Mouse (Mus musculus) E14TG2a.4 (cell line): ENCODE data around the gene 6330403K07Rik.

Experiments
- CTCF ChIP-seq: conservative IDR thresholded peaks from 2 replicates; pipeline ENCODE4 v1.5.1; 2014; ENCODE audit warnings: low read length
- POU5F1 ChIP-seq: IDR thresholded peaks from 2 replicates; pipeline ENCODE4 v1.6.1; 2014; ENCODE audit warnings: low read length, borderline replicate concordance

DNA sequence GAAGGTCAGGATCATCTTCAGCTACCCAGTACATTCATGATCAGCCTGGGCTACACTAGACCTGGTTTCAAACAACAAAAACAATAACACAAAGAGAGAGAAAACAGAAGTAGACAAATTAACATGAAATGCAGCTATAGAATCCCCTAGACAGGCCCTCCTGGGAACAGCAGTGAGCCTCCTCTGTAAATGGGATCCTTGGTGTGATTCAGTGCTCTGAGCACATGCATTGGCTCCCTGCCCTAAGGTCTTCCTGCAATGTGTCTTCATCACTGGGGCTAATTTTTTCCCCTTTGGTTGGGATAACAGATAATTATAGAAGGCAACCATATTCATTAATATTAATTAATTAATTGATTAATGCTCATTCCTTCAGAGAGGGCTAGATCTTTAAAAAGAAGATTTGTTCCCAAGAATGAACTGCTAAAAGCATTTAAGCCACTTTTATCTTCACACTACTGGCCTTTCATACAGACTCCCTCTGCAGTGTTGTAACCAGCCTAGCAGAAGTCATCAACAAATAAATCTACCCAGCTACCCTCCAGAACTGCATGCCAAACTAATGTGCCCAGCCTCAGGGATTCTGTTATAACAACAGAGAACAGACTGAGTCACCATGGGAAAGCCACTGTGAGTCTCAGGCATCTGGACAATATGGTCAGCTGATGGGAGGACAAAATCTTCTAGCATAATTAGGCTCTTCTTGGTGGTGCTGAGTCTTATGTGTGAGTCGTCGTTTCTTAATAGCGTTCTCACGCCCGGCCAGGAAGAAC lies 6.4 kb upstream of the 6330403K07Rik start:
- TF ChIP-seq CTCF (no peak), POU5F1 (no peak)
